8 mouse cellular contexts compared by ENCODE assay signal in the genomic region with DNA sequence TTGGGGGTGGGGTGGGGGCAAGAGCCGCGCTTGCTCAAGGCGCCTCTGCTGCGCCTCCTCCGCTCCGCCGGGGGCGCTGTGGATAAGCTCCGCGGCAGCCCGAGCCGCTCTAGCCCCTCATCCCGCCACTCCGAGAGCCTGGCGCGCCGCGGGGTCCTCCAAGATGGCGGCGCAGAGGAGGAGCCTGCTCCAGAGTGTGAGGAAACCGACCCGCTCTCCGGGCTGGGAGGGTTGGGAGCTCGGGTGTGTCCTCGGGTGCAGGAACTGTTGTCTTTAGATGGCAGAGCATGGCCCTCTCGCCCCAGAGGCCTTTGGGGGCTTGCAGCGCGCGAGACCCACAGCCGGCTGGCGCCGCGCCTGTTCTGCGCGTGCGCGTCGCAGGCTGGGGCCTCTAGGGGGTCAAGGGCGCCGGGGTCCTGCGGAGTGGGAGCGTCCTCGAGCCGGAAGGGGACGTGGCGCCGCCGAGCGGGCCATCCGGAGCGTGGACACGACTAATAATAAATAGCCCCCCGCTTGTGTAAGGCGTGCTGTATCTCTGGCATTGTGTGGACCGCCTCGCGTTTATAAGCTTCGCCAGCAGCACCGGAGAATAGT. TPM values are rescaled to one million over a fixed set of nuclear protein-coding genes. Genes with fewer than 3 reads are reported as not detected.
A peak's percentile ranks its signal among the peaks of the same experiment; 100 is the strongest.
DNase-seq lines count a peak whose midpoint lies in the region; ATAC-seq and TF ChIP-seq lines count a peak whose summit lies in the region.

A gene (plus strand): TSS at position 135 of the 594 bp plus-strand sequence.

- peak within 1 kb of the TSS; percentile 97 for H3K4me3 ChIP-seq in cortical plate, adult 2 months (ENCODE audit: insufficient read depth, low read length)

- ATAC-seq in activated CD4-positive, CD25-positive, alpha-beta regulatory T cell, adult 4 months: peak; percentile 85
- peak; percentile 83 for ATAC-seq in megakaryocyte progenitor cell, adult 5-6 weeks (replicated peaks; ENCODE audit: poor library complexity)

- peak; percentile 37; the same call in 1 of the 2 replicates for TF ChIP-seq CTCF in cortical plate, adult 2 months (IDR thresholded peaks at IDR 0.05; ENCODE audit: extremely low read depth, insufficient read depth, low read length)

- peaks cover 12% of the 10 kb centered on the region; the same call in 1 of the 2 replicates for H3K4me1 ChIP-seq in cortical plate, adult 2 months (ENCODE audit: control insufficient read depth, insufficient read depth, low read length)

- TF ChIP-seq POLR2A in cortical plate, adult 2 months (IDR thresholded peaks at IDR 0.05; ENCODE audit: extremely low read depth, insufficient read depth, low read length): peak; percentile 34; the same call in 1 of the 2 replicates

- peak within 1 kb of the TSS; percentile 95 for H3K27ac ChIP-seq in cortical plate, adult 2 months (ENCODE audit: insufficient read depth, low read length)

- DNase-seq in gastrocnemius, postnatal 10 days: peak; percentile 94
- peak; percentile 94 for DNase-seq in induced T-regulatory cell, adult 2 months (ENCODE audit: low read depth)
- DNase-seq in left cerebral cortex, adult 9 months (ENCODE audit: low spot score in 2 of 2): peak; percentile 75 to 92
- DNase-seq in right cerebral cortex, postnatal 14 days: peak; percentile 93
- DNase-seq in urinary bladder, postnatal 36 days (ENCODE audit: low spot score in 2 of 2): peak; percentile 87 to 88

RNA-seq across cellular contexts. Expression of the gene that starts here (rescaled TPM):
- polyA plus RNA-seq in activated CD4-positive, CD25-positive, alpha-beta regulatory T cell, adult 4 months (2017; shearing (Covaris generic)): 10 to 100 TPM; 10.7 to 14.5 TPM
- polyA plus RNA-seq in cortical plate, adult 2 months (2012; rRNA removed): 33.6 and 33.8 TPM in 2 replicates
- 10 to 100 TPM; 17.1 to 20.6 TPM for total RNA-seq in gastrocnemius, postnatal 10 days (2021)
- total RNA-seq in megakaryocyte progenitor cell, adult 5-6 weeks (2015): 4.0 and 6.0 TPM in 2 replicates
- total RNA-seq in megakaryocyte progenitor cell, adult 5-6 weeks (2017): 15.7 and 19.2 TPM in 2 replicates

Comparison
In these comparisons a context has a peak if more than half of its experiments do, and no peak if none do; other contexts are left out.
1. Peak in every context shown above with its lines: DNase-seq, ATAC-seq, H3K4me3 ChIP-seq and H3K27ac ChIP-seq.